Mouse (Mus musculus) hindbrain, embryonic 13.5 days (tissue): ENCODE measurements around the gene Errfi1. TPM values are rescaled to one million over a fixed set of nuclear protein-coding genes. Genes with fewer than 3 reads are reported as not detected.

ENCODE experiments used
- ATAC-seq: fragments of 200-750 bp; cut with Nextera tagmentation; 2 replicates; pipeline ENCODE4 v1.8.0; 2017; ENCODE audit warnings: moderate TSS enrichment; ENCODE audit not compliant: low FRiP score
- H3K27ac ChIP-seq: fragments of 300-500 bp; sonication (generic); 2 replicates; pipeline ENCODE4 v1.5.1; 2015; ENCODE audit warnings: inconsistent platforms, mild to moderate bottlenecking, moderate library complexity
- H3K27me3 ChIP-seq: fragments of 300-500 bp; sonication (generic); 2 replicates; pipeline ENCODE4 v1.6.1; 2015; ENCODE audit warnings: mild to moderate bottlenecking, inconsistent platforms
- H3K36me3 ChIP-seq: fragments of 300-500 bp; sonication (generic); 2 replicates; pipeline ENCODE4 v1.6.1; 2015; ENCODE audit warnings: mild to moderate bottlenecking, inconsistent platforms
- H3K4me1 ChIP-seq: fragments of 300-500 bp; sonication (generic); replicated peaks from 2 replicates; pipeline ENCODE4 v1.6.1; 2015; ENCODE audit warnings: inconsistent platforms
- H3K4me2 ChIP-seq: fragments of 300-500 bp; sonication (generic); 2 replicates; pipeline ENCODE4 v1.6.1; 2015; ENCODE audit warnings: inconsistent platforms, mild to moderate bottlenecking, moderate library complexity
- H3K4me3 ChIP-seq: fragments of 300-500 bp; sonication (generic); 2 replicates; pipeline ENCODE4 v1.5.1; 2015; ENCODE audit warnings: mild to moderate bottlenecking, inconsistent platforms
- H3K9ac ChIP-seq: fragments of 300-500 bp; sonication (generic); 2 replicates; pipeline ENCODE4 v1.6.1; 2015; ENCODE audit warnings: mild to moderate bottlenecking, inconsistent platforms
- H3K9me3 ChIP-seq: fragments of 300-500 bp; sonication (generic); 2 replicates; pipeline ENCODE4 v1.6.1; 2016; ENCODE audit warnings: inconsistent platforms
- WGBS: fragments of 180-500 bp; shearing (Covaris S2); methylation state at CpG from one replicate; pipeline ENCODE4 v1.1.7; 2015; 5-methylcytosine and 5-hydroxymethylcytosine counted together
- polyA plus RNA-seq: library from polyadenylated mRNA; unstranded; fragments of >200 nt; fragmentation: Nextera tagmentation; extraction: Ambion mirVana; gene quantifications from 2 replicates; pipeline ENCODE4 v1.2.1, GENCODE M21; 2015

Gene Errfi1
- polyA plus RNA-seq, 1 experiment from 2014 or later = 29.5 TPM

GRCm38 (mm10) chr4:150852045-150852444, 1.7 kb upstream of the Errfi1 start:
- Histone ChIP-seq H3K9me3 (no peaks in the 10 kb centered on the region), H3K27ac (no peak overlapping the region), H3K4me1 (peaks cover 15% of the 10 kb centered on the region), H3K4me2 (no peak overlapping the region), H3K9ac (no peak overlapping the region), H3K4me3 (no peak overlapping the region), H3K27me3 (0 out of 2 replicates have a peak, but pooled peaks cover 3% of the 10 kb centered on the region), H3K36me3 (no peaks in the 10 kb centered on the region)
- 56% methylated on average over 8 of the region's 8 CpGs for WGBS
- ATAC-seq = no peak

GRCm38 (mm10) chr4:150852479-150852878, 1.2 kb upstream of the Errfi1 start:
- Histone ChIP-seq H3K36me3 (no peaks in the 10 kb centered on the region), H3K4me1 (peaks cover 18% of the 10 kb centered on the region), H3K9me3 (no peaks in the 10 kb centered on the region), H3K27me3 (0 out of 2 replicates have a peak, but pooled peaks cover 3% of the 10 kb centered on the region), H3K4me2 (no peak overlapping the region), H3K9ac (no peak overlapping the region), H3K4me3 (no peak overlapping the region), H3K27ac (no peak overlapping the region)
- 73% methylated on average over 4 of the region's 4 CpGs for WGBS
- ATAC-seq = no peak

GRCm38 (mm10) chr4:150854839-150855246, 1.1 kb downstream of the Errfi1 start:
- Histone ChIP-seq H3K4me2 (peak overlapping the region; percentile 59), H3K9me3 (no peaks in the 10 kb centered on the region)
- under 1% methylated on average over 46 of the region's 59 CpGs for whole genome bisulfite sequencing

GRCm38 (mm10) chr4:150855346-150855745, 1.6 kb downstream of the Errfi1 start:
- Histone ChIP-seq H3K4me3 (peak overlapping the region; percentile 78), H3K9me3 (no peaks in the 10 kb centered on the region), H3K9ac (peak overlapping the region; percentile 90), H3K4me1 (peaks cover 25% of the 10 kb centered on the region), H3K36me3 (no peaks in the 10 kb centered on the region), H3K27me3 (0 out of 2 replicates have a peak, but pooled peaks cover 3% of the 10 kb centered on the region), H3K4me2 (peak overlapping the region; percentile 59), H3K27ac (peak overlapping the region; percentile 98)
- WGBS = 0% methylated on average over 30 of the region's 43 CpGs
- peak; percentile 80 for ATAC-seq

More at GRCm38 (mm10) chr4:150854839-150855246, 1.1 kb downstream of the Errfi1 start:
- Histone ChIP-seq H3K9ac (peak overlapping the region; percentile 90), H3K27ac (peak overlapping the region; percentile 98), H3K4me3 (peak overlapping the region; percentile 78), H3K36me3 (no peaks in the 10 kb centered on the region), H3K4me1 (peaks cover 25% of the 10 kb centered on the region), H3K27me3 (0 out of 2 replicates have a peak, but pooled peaks cover 3% of the 10 kb centered on the region)
- ATAC-seq = peak; percentile 97

- H3K4me3 ChIP-seq = no peak overlapping the region
- no peak overlapping the region for H3K9ac ChIP-seq
- no peak overlapping the region for H3K27ac ChIP-seq
- H3K4me1 ChIP-seq = peaks cover 30% of the 10 kb centered on the region
- no peak overlapping the region for H3K4me2 ChIP-seq
- WGBS = 86% methylated on average over 4 of the region's 4 CpGs
- peaks cover under 1% of the 10 kb centered on the region; the same call in 1 of the 2 replicates for H3K36me3 ChIP-seq
- H3K9me3 ChIP-seq = no peaks in the 10 kb centered on the region
- no peak for ATAC-seq
- H3K27me3 ChIP-seq = no peaks in the 10 kb centered on the region
Observed at GRCm38 (mm10) chr4:150860526-150860925, 6.8 kb downstream of the Errfi1 start.

GRCm38 (mm10) chr4:150861161-150861560, 7.4 kb downstream of the Errfi1 start:
- Histone ChIP-seq H3K4me2 (no peak overlapping the region), H3K36me3 (peaks cover 7% of the 10 kb centered on the region), H3K9me3 (no peaks in the 10 kb centered on the region), H3K9ac (no peak overlapping the region), H3K27ac (no peak overlapping the region), H3K4me1 (peaks cover 28% of the 10 kb centered on the region), H3K4me3 (no peak overlapping the region), H3K27me3 (no peaks in the 10 kb centered on the region)
- 71% methylated on average over 2 of the region's 2 CpGs for WGBS
- ATAC-seq = no peak

- no peak overlapping the region for H3K9ac ChIP-seq
- H3K4me3 ChIP-seq = no peak overlapping the region
- no peak overlapping the region for H3K4me2 ChIP-seq
- peaks cover 15% of the 10 kb centered on the region for H3K4me1 ChIP-seq
- H3K9me3 ChIP-seq = no peaks in the 10 kb centered on the region
- H3K36me3 ChIP-seq = peaks cover 23% of the 10 kb centered on the region
- no peak overlapping the region for H3K27ac ChIP-seq
- no peak for ATAC-seq
- H3K27me3 ChIP-seq = no peaks in the 10 kb centered on the region
- WGBS = 54% methylated on average over 8 of the region's 8 CpGs
Observed at GRCm38 (mm10) chr4:150862626-150863375, 9.1 kb downstream of the Errfi1 start.

- Histone ChIP-seq H3K4me1 (peaks cover 15% of the 10 kb centered on the region), H3K4me3 (no peak overlapping the region), H3K4me2 (no peak overlapping the region), H3K27ac (no peak overlapping the region), H3K27me3 (no peaks in the 10 kb centered on the region), H3K36me3 (peaks cover 31% of the 10 kb centered on the region), H3K9ac (no peak overlapping the region), H3K9me3 (no peaks in the 10 kb centered on the region)
- no peak for ATAC-seq
Observed at GRCm38 (mm10) chr4:150865371-150865770, 11.7 kb downstream of the Errfi1 start.

GRCm38 (mm10) chr4:150866069-150866468, 12.3 kb downstream of the Errfi1 start:
- Histone ChIP-seq H3K4me1 (peaks cover 16% of the 10 kb centered on the region), H3K4me3 (no peak overlapping the region), H3K27ac (no peak overlapping the region), H3K9ac (no peak overlapping the region), H3K4me2 (no peak overlapping the region), H3K27me3 (no peaks in the 10 kb centered on the region), H3K9me3 (no peaks in the 10 kb centered on the region), H3K36me3 (peaks cover 31% of the 10 kb centered on the region)
- no peak for ATAC-seq
- 92% methylated on average over 11 of the region's 11 CpGs for WGBS

GRCm38 (mm10) chr4:150866494-150866893, 12.8 kb downstream of the Errfi1 start:
- Histone ChIP-seq H3K9ac (no peak overlapping the region), H3K36me3 (peaks cover 31% of the 10 kb centered on the region), H3K4me1 (peaks cover 17% of the 10 kb centered on the region), H3K4me3 (no peak overlapping the region), H3K27me3 (no peaks in the 10 kb centered on the region), H3K27ac (no peak overlapping the region), H3K9me3 (no peaks in the 10 kb centered on the region), H3K4me2 (no peak overlapping the region)
- 96% methylated on average over 12 of the region's 12 CpGs for WGBS
- no peak for ATAC-seq

- no peak for ATAC-seq
- H3K27ac ChIP-seq = no peak overlapping the region
- peaks cover 31% of the 10 kb centered on the region for H3K36me3 ChIP-seq
- no peaks in the 10 kb centered on the region for H3K9me3 ChIP-seq
- 80% methylated on average over 6 of the region's 6 CpGs for WGBS
- no peak overlapping the region for H3K4me2 ChIP-seq
- H3K4me3 ChIP-seq = no peak overlapping the region
- H3K9ac ChIP-seq = no peak overlapping the region
- peaks cover 28% of the 10 kb centered on the region for H3K4me1 ChIP-seq
- H3K27me3 ChIP-seq = no peaks in the 10 kb centered on the region
Observed at GRCm38 (mm10) chr4:150868161-150868560, 14.4 kb downstream of the Errfi1 start.

- WGBS = 80% methylated on average over 2 of the region's 2 CpGs
- Histone ChIP-seq H3K4me1 (peaks cover 28% of the 10 kb centered on the region), H3K9ac (no peak overlapping the region), H3K9me3 (no peaks in the 10 kb centered on the region), H3K27ac (no peak overlapping the region), H3K4me2 (no peak overlapping the region), H3K36me3 (peaks cover 31% of the 10 kb centered on the region), H3K4me3 (no peak overlapping the region), H3K27me3 (no peaks in the 10 kb centered on the region)
- no peak for ATAC-seq
Observed at GRCm38 (mm10) chr4:150868859-150869258, 15.1 kb downstream of the Errfi1 start.
